Mouse (Mus musculus) left cerebral cortex, adult 2 months (tissue): ENCODE data around the gene Cxcr5. TPM values are rescaled to one million over a fixed set of nuclear protein-coding genes. Genes with fewer than 3 reads are reported as not detected.
A peak's percentile ranks its signal among the peaks of the same experiment; 100 is the strongest.

Source experiments
- DNase-seq, 2 experiments: peaks; one replicate each; pipeline ENCODE4 v3.0.0; 2021 to 2022; ENCODE audit warnings: low spot score in 2 of 2, mixed read lengths in 1 of 2; ENCODE audit errors: extremely low spot score in 1 of 2
- H3K27ac ChIP-seq: fragments of 200-600 bp; 2 replicates; pipeline ENCODE4 v1.8.1; 2022
- H3K4me3 ChIP-seq: fragments of 200-600 bp; 2 replicates; pipeline ENCODE4 v1.8.1; 2022
- CTCF ChIP-seq: fragments of 200-600 bp; IDR thresholded peaks from 2 replicates; pipeline ENCODE4 v1.8.1; 2022; ENCODE audit warnings: antibody characterized with exemption, mild to moderate bottlenecking, moderate library complexity
- intact Hi-C: fragments of 180-260 bp; cut with DNase I; formaldehyde crosslinking; loops from one replicate; pipeline ENCODE4 v1.15.1; 2025
- total RNA-seq, 2 experiments: library from RNA; stranded (reverse); gene quantifications; 2 replicates each; pipeline ENCODE4 v1.2.3; 2021

Gene Cxcr5
- total RNA-seq, 2 experiments from 2014 or later, result not detected

DNA sequence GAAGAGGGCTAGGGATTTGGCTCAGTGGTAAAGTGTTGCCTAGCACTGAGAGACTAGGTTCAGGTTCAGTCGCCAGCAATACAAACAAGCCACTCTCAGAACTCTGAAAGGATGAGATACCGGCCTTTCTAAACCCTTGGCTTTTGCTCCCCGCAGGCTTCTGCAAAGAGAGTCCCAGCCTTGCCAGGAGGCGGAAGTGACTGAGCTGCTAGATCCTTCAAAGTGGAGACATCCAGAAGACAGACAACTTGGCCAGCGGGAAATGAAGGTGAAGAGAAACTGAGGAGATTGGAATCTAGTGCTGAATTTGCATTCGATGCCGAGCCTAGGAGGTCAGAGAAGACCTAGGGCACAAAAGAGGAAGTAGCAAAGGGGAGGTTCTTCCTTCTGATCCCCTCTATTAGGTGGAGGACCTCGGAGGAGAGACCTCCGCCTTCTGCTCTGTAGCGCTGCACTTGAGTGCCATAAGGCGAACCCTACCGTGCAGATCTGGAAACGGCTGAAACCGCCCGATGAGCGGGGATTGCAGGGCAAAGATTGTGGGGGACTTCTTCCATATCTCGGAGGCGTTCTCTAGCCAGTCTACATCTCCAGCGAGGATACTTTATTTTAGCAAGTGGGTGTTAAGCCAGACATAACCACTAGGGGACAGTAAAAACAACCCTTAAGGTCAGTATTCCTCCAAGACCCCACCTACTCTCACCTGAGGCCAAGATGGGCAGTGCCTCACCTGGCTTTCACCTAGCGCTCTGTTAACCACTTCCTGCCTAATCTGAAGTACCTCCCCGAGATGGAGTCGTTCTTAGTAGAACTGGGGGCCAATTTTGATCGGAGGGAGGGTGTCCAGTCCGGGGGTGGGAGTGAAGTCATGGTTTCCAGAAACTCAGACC lies 84.1 kb downstream of the Cxcr5 start:
- no peak for DNase-seq

DNA sequence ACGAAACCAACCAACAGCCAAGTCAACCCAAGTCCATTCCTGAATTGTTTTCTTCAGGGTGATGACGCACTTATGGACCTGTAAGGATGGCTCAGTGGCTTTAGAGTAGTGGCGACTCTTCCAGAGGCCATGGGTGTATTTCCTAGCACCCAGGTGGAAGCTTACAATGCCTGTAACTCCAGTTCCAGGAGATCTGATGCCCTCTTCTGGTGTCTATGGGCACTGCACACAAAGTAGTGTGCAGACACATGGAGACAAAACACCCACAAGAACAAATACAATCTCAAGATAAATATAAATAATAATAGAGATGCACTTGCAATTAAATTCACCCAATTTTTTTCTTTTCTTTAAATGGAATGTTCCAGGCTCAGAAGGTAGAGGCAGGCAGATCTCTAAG lies 85.7 kb downstream of the Cxcr5 start:
- peak; percentile 38 for TF ChIP-seq CTCF
- intact Hi-C loops, result no loop called here
- no peak overlapping the region for H3K27ac ChIP-seq
- no peak for DNase-seq
- H3K4me3 ChIP-seq, result no peak overlapping the region

More for the DNA sequence above, 84.1 kb downstream of the Cxcr5 start:
- intact Hi-C loops, result no loop called here
- peak; percentile 92 for TF ChIP-seq CTCF
- Histone ChIP-seq H3K27ac (peak overlapping the region; percentile 99), H3K4me3 (peak overlapping the region; percentile 81)

DNA sequence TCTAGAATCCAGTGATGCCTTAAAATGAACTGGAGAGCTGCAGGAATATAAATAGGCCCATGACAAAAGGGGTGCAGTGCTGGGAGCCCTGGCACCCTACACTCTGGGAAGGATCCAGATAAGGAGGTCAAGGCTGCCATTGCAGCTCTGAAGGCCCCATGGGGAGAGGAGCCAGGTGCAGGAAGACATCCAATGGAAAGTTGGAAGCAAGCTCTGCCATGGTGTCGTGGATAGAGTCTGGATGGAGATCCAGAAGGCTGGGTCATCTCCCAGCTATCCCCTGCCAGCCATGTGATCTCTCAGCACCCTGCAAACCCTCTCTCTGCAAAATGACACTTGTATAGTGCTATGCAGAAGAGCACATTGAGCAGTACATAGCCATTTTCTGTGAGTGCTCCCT lies 87.3 kb downstream of the Cxcr5 start:
- no peak overlapping the region for H3K27ac ChIP-seq
- TF ChIP-seq CTCF, result no peak
- intact Hi-C loops, result no loop called here

DNA sequence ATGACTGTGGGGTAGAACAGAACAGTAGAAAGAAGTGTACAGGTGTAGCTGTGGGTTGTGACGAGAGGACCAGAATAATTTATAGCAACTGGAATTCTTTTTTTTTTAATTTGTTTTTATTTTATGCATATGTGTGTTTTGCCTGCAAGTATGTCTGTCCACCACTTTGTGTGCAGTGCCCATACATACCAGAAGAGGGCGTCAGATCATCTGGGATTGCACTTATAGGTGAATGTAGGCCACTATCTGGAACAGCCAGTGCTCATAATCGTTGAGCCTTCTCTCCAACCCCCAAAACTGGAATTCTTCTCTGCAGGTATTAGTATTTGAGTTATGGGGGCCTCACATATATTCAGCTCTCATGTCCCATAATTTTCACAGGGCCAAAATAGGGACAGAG lies 88.5 kb downstream of the Cxcr5 start:
- intact Hi-C loops, result no loop called here
- peak; percentile 32 for TF ChIP-seq CTCF
- no peak for DNase-seq

More for the DNA sequence above, 87.3 kb downstream of the Cxcr5 start:
- no peak overlapping the region for H3K4me3 ChIP-seq
- no peak for DNase-seq

DNA sequence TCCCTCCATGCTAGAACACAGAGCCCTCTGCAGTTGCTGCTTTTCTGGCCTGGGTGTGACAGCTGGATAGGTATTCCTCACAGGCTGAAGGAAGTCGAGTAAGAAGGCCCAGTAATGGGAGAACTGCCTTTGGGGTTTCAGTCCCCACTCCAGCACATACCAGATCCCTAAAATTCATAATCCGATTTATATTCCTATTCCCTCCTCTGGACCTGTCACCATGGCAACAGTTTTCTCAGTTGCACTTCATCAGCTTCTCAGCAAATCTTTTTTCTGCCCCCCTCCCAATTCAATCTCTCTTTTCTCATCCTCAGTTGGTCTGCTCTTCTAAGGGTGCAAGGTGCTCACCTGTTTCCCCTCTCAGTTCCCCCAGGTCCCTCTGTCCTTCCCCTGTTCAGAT lies 92.9 kb downstream of the Cxcr5 start:
- intact Hi-C loops, result no loop called here
- Histone ChIP-seq H3K27ac (no peak overlapping the region), H3K4me3 (no peak overlapping the region)
- DNase-seq, result no peak
- TF ChIP-seq CTCF, result no peak

More for the DNA sequence above, 88.5 kb downstream of the Cxcr5 start:
- Histone ChIP-seq H3K27ac (no peak overlapping the region), H3K4me3 (no peak overlapping the region)

DNA sequence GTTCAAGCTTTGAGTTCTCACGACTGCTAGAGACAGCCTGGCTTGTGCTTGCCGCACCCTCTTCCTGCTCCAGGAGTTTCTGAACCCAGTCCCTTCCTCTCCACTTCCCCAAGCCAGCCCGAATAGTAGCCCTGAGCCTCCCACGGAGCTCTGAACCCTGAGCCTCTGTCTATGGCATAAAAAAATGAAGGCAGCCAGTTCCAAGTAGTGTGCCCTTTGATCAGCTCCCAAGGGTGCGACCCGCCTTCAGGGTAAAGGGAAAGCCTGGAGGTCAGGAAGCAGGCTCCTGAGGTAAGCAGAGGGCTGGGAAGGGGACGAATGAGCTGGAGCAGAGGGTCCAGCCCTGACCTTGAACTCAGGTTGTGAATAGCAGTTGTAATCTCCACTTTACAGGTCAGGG lies 93.5 kb downstream of the Cxcr5 start:
- Histone ChIP-seq H3K4me3 (no peak overlapping the region), H3K27ac (no peak overlapping the region)
- intact Hi-C loops, result no loop called here
- TF ChIP-seq CTCF, result no peak
- no peak for DNase-seq

DNA sequence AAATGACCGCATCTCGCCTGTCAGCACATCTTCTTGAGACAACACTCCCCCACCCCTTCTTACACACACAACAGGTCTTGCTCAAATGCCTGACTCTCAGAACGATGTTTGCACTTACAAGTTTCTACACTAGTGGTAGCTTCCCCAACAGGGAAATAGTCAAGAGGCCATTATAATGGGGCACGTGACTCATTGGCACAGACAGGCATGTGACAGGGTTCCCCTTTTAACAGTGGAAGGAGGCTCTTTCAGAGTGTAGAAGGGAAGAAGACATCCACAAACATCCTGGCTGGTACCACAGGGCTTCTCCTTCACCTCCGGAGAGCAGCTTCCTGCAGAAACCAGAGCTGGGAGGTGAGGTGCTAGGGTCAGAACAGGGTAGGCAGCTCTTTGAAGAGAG lies 99.7 kb downstream of the Cxcr5 start:
- DNase-seq, result no peak
- Histone ChIP-seq H3K4me3 (no peak overlapping the region), H3K27ac (no peak overlapping the region)
- intact Hi-C loops, result no loop called here
- no peak for TF ChIP-seq CTCF

Other genes with a start within 250 kb of the Cxcr5 start
- gene C2cd2l, start 241.6 kb downstream of the Cxcr5 start, total RNA-seq, result 100 to 1,000 TPM; 190 to 222 TPM
- gene Dpagt1, start 235.9 kb downstream of the Cxcr5 start, total RNA-seq, result 10 to 100 TPM; 13.8 to 14.6 TPM
- gene H2afx, start 227.2 kb downstream of the Cxcr5 start, total RNA-seq, result 10 to 100 TPM; 46.1 to 53.2 TPM
- 10 to 100 TPM; 20.8 to 21.1 TPM for gene Hmbs, start 217.6 kb downstream of the Cxcr5 start, total RNA-seq
- 10 to 100 TPM; 52.1 to 53.1 TPM for gene Vps11, start 200.2 kb downstream of the Cxcr5 start, total RNA-seq
- 100 to 1,000 TPM; 127 to 139 TPM for gene Hyou1, start 182.4 kb downstream of the Cxcr5 start, total RNA-seq
- 10 to 100 TPM; 25.3 to 28.4 TPM for gene Slc37a4, start 165.0 kb downstream of the Cxcr5 start, total RNA-seq
- 100 to 1,000 TPM; 644 to 664 TPM for gene Rps25, start 154.7 kb downstream of the Cxcr5 start, total RNA-seq
- 10 to 100 TPM; 66.8 to 70.2 TPM for gene Trappc4, start 154.3 kb downstream of the Cxcr5 start, total RNA-seq
- gene Ccdc84, start 143.3 kb downstream of the Cxcr5 start, total RNA-seq, result 10 to 100 TPM; 19.9 to 22.2 TPM
- gene Foxr1, start 120.7 kb downstream of the Cxcr5 start, total RNA-seq, result not detected
- gene Upk2, start 106.9 kb downstream of the Cxcr5 start, total RNA-seq, result not detected
- 10 to 100 TPM; 58.6 to 63.4 TPM for gene Bcl9l, start 79.1 kb downstream of the Cxcr5 start, total RNA-seq
- gene Ddx6, start 43.0 kb upstream of the Cxcr5 start, total RNA-seq, result 100 to 1,000 TPM; 145 to 148 TPM
- under 1 TPM in 1 of 2 experiments, not detected in 1; 0.16 TPM for gene Treh, start 111.4 kb upstream of the Cxcr5 start, total RNA-seq
- gene Phldb1, start 173.3 kb upstream of the Cxcr5 start, total RNA-seq, result 10 to 100 TPM; 62.0 to 75.6 TPM
- 100 to 1,000 TPM in 1 of 2 experiments, 10 to 100 TPM in 1; 78.3 to 102 TPM for gene Arcn1, start 206.0 kb upstream of the Cxcr5 start, total RNA-seq
- 10 to 100 TPM; 60.7 to 67.5 TPM for gene Ift46, start 206.0 kb upstream of the Cxcr5 start, total RNA-seq
- gene Tmem25, start 237.4 kb upstream of the Cxcr5 start, total RNA-seq, result 10 to 100 TPM; 54.4 to 62.8 TPM
- 1 to 10 TPM in 1 of 2 experiments, under 1 TPM in 1; 0.54 to 1.1 TPM for gene Ttc36, start 241.2 kb upstream of the Cxcr5 start, total RNA-seq